Mouse (Mus musculus): ENCODE results near the gene Adap1. TPM values are rescaled to one million over a fixed set of nuclear protein-coding genes. Genes with fewer than 3 reads are reported as not detected.

Adap1 gene
- polyA plus RNA-seq, 1 experiment from 2014 or later, result 38.7 TPM

GRCm38 (mm10) chr5:139270806-139271521 lies 54.5 kb downstream of the Adap1 start:
- WGBS, result 56% methylated on average over 16 of the region's 16 CpGs

GRCm38 (mm10) chr5:139267661-139268060 lies 57.8 kb downstream of the Adap1 start:
- H3K9me3 ChIP-seq, result no peaks in the 10 kb centered on the region
- no peak for ATAC-seq (replicated peaks)
- peaks cover 59% of the 10 kb centered on the region for H3K36me3 ChIP-seq
- WGBS, result 91% methylated on average over 4 of the region's 4 CpGs
- H3K27me3 ChIP-seq, result no peaks in the 10 kb centered on the region
- 0 out of 2 replicates have a peak, but pooled peaks cover 7% of the 10 kb centered on the region for H3K4me1 ChIP-seq
- H3K4me2 ChIP-seq (replicated peaks), result no peak overlapping the region
- no peak overlapping the region for H3K4me3 ChIP-seq
- no peak overlapping the region for H3K27ac ChIP-seq (replicated peaks)
- H3K9ac ChIP-seq (replicated peaks), result no peak overlapping the region

More at GRCm38 (mm10) chr5:139270806-139271521, 54.5 kb downstream of the Adap1 start:
- no peak overlapping the region for H3K9ac ChIP-seq (replicated peaks)
- H3K4me2 ChIP-seq (replicated peaks), result no peak overlapping the region
- no peak overlapping the region for H3K4me3 ChIP-seq
- H3K4me1 ChIP-seq, result 0 out of 2 replicates have a peak, but pooled peaks cover 7% of the 10 kb centered on the region
- ATAC-seq (replicated peaks), result no peak
- peaks cover 26% of the 10 kb centered on the region for H3K36me3 ChIP-seq
- no peaks in the 10 kb centered on the region for H3K27me3 ChIP-seq
- H3K27ac ChIP-seq (replicated peaks), result peak overlapping the region; percentile 31; the same call in 1 of the 2 replicates
- no peaks in the 10 kb centered on the region for H3K9me3 ChIP-seq

GRCm38 (mm10) chr5:139261403-139261802 lies 64.0 kb downstream of the Adap1 start:
- 96% methylated on average over 4 of the region's 4 CpGs for WGBS
- no peaks in the 10 kb centered on the region for H3K4me1 ChIP-seq
- no peaks in the 10 kb centered on the region for H3K27me3 ChIP-seq
- no peak overlapping the region for H3K9ac ChIP-seq (replicated peaks)
- no peak for ATAC-seq (replicated peaks)
- H3K9me3 ChIP-seq, result no peaks in the 10 kb centered on the region
- H3K4me2 ChIP-seq (replicated peaks), result no peak overlapping the region
- H3K4me3 ChIP-seq, result no peak overlapping the region
- no peak overlapping the region for H3K27ac ChIP-seq (replicated peaks)
- peaks cover 48% of the 10 kb centered on the region for H3K36me3 ChIP-seq

DNA sequence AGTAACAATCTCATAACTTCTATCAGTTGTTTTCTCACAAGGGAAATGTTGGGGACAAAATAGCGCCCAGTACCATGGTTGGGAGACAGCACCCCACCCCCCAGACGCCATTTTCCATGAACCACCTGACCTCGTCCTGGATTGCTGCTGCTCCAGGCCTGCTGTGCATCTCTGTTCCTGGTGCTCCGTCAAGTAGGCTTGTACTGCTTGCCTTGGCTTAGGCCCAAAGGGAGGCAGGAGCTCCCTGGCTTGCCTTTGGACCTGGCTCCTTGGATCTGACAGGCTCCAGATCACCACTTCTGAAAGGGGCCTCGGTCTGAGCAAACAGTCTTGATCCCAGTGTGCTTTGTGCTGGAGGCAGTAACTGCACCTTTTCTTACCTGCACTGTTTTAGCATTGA lies 65.6 kb downstream of the Adap1 start:
- 84% methylated on average over 5 of the region's 5 CpGs for WGBS
- Histone ChIP-seq H3K36me3 (peaks cover 33% of the 10 kb centered on the region), H3K9ac (replicated peaks) (no peak overlapping the region), H3K4me1 (peaks cover 7% of the 10 kb centered on the region; the same call in 1 of the 2 replicates), H3K27me3 (no peaks in the 10 kb centered on the region), H3K4me3 (no peak overlapping the region), H3K27ac (replicated peaks) (no peak overlapping the region), H3K4me2 (replicated peaks) (no peak overlapping the region), H3K9me3 (no peaks in the 10 kb centered on the region)
- no peak for ATAC-seq (replicated peaks)

GRCm38 (mm10) chr5:139258371-139259035 lies 66.9 kb downstream of the Adap1 start:
- Histone ChIP-seq H3K27me3 (no peaks in the 10 kb centered on the region), H3K9ac (replicated peaks) (no peak overlapping the region), H3K27ac (replicated peaks) (no peak overlapping the region), H3K9me3 (no peaks in the 10 kb centered on the region), H3K36me3 (peaks cover 19% of the 10 kb centered on the region), H3K4me3 (no peak overlapping the region), H3K4me2 (replicated peaks) (no peak overlapping the region), H3K4me1 (peaks cover 18% of the 10 kb centered on the region)
- ATAC-seq (replicated peaks), result no peak
- WGBS, result 90% methylated on average over 8 of the region's 8 CpGs

DNA sequence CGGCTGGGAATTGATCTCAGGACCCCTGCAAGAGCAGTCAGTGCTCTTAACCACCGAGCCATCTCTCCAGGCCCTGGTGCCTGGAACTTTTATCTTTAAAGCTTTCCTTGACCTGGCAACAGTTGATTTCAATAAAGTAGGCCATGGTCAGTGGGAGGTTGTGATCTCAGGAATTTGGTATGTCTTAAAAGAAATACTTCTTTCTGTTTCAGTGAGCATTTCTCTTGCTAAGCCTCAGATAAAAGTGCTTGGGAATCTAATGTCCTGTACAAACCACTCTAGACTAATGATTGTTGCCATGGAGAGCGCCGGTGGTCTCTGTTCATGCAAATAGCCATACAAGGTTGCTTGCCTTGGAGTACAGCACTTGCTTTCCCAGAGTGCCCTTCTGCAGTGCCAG lies 67.6 kb downstream of the Adap1 start:
- WGBS, result 71% methylated on average over 4 of the region's 4 CpGs
- no peak overlapping the region for H3K27ac ChIP-seq (replicated peaks)

GRCm38 (mm10) chr5:139257265-139257664 lies 68.2 kb downstream of the Adap1 start:
- H3K27ac ChIP-seq (replicated peaks), result no peak overlapping the region
- no peak for ATAC-seq (replicated peaks)
- 100% methylated on average over 1 of the region's 1 CpGs for WGBS

More for the DNA sequence above, 67.6 kb downstream of the Adap1 start:
- ATAC-seq (replicated peaks), result no peak
- Histone ChIP-seq H3K4me2 (replicated peaks) (no peak overlapping the region), H3K9me3 (no peaks in the 10 kb centered on the region), H3K27me3 (no peaks in the 10 kb centered on the region), H3K36me3 (peaks cover 12% of the 10 kb centered on the region), H3K9ac (replicated peaks) (no peak overlapping the region), H3K4me1 (peaks cover 24% of the 10 kb centered on the region), H3K4me3 (no peak overlapping the region)

GRCm38 (mm10) chr5:139256211-139256765 lies 69.1 kb downstream of the Adap1 start:
- Histone ChIP-seq H3K36me3 (0 out of 2 replicates have a peak, but pooled peaks cover 4% of the 10 kb centered on the region), H3K9me3 (no peaks in the 10 kb centered on the region), H3K27me3 (no peaks in the 10 kb centered on the region), H3K4me1 (peaks cover 28% of the 10 kb centered on the region), H3K4me3 (no peak overlapping the region), H3K9ac (replicated peaks) (no peak overlapping the region), H3K27ac (replicated peaks) (no peak overlapping the region), H3K4me2 (replicated peaks) (no peak overlapping the region)
- WGBS, result 97% methylated on average over 3 of the region's 3 CpGs
- no peak for ATAC-seq (replicated peaks)

More at GRCm38 (mm10) chr5:139257265-139257664, 68.2 kb downstream of the Adap1 start:
- H3K9ac ChIP-seq (replicated peaks), result no peak overlapping the region
- H3K4me3 ChIP-seq, result no peak overlapping the region
- no peaks in the 10 kb centered on the region for H3K9me3 ChIP-seq
- H3K27me3 ChIP-seq, result no peaks in the 10 kb centered on the region
- peaks cover 7% of the 10 kb centered on the region; the same call in 1 of the 2 replicates for H3K36me3 ChIP-seq
- H3K4me2 ChIP-seq (replicated peaks), result no peak overlapping the region
- peaks cover 24% of the 10 kb centered on the region for H3K4me1 ChIP-seq

- no peaks in the 10 kb centered on the region for H3K27me3 ChIP-seq
- H3K4me2 ChIP-seq (replicated peaks), result no peak overlapping the region
- H3K36me3 ChIP-seq, result peaks cover under 1% of the 10 kb centered on the region; the same call in 1 of the 2 replicates
- H3K9ac ChIP-seq (replicated peaks), result no peak overlapping the region
- no peak overlapping the region for H3K4me3 ChIP-seq
- WGBS, result 90% methylated on average over 6 of the region's 6 CpGs
- H3K27ac ChIP-seq (replicated peaks), result no peak overlapping the region
- no peaks in the 10 kb centered on the region for H3K9me3 ChIP-seq
- peaks cover 28% of the 10 kb centered on the region for H3K4me1 ChIP-seq
- no peak for ATAC-seq (replicated peaks)
Measured at GRCm38 (mm10) chr5:139255777-139256176, 69.6 kb downstream of the Adap1 start.

DNA sequence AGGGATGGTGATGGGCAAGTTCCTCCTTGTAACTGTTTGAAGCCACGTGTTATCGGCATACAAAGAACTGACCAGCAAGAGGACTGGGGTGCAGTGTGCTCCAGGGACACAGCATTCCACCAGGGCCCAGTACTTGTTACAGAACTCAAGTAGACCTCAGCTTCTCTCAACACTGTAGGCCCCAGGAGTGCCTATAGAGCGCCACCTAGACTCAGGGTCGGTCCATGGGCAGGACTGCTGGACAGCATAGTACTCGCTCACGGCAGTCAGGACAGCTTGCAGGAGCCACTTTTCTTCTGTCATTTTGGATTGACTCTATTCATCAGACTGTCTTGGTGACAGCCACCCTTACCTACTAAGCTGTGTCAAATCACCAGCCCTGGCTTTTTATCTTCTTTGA lies 70.5 kb downstream of the Adap1 start:
- H3K36me3 ChIP-seq, result peaks cover 9% of the 10 kb centered on the region
- ATAC-seq (replicated peaks), result no peak
- no peaks in the 10 kb centered on the region for H3K27me3 ChIP-seq
- peaks cover 28% of the 10 kb centered on the region for H3K4me1 ChIP-seq
- no peak overlapping the region for H3K9ac ChIP-seq (replicated peaks)
- H3K4me3 ChIP-seq, result no peak overlapping the region
- no peak overlapping the region for H3K4me2 ChIP-seq (replicated peaks)
- H3K27ac ChIP-seq (replicated peaks), result no peak overlapping the region
- H3K9me3 ChIP-seq, result no peaks in the 10 kb centered on the region
- WGBS, result 87% methylated on average over 6 of the region's 6 CpGs

DNA sequence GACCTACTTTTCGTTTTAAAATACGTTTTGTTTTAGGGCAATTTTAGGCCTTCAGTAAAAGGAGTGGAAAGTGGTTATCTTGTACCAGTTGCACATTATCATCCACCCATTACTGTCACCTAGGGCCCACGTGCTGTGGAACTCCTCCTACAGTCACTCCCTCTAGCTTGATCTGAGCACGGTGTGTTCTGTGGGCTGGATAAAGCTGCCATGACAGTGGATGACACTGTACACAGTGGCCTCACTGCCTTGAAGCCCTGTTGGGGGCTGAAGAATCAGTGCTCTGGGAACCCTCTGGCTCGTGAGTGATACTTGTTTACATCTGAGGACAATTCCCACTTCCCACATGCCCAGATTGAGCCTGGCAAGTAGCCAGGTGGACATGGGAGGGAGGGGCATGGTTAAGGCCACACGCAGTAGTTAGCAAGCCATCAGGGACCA lies 72.1 kb downstream of the Adap1 start:
- ATAC-seq (replicated peaks), result no peak
- Histone ChIP-seq H3K9me3 (no peaks in the 10 kb centered on the region), H3K4me1 (peaks cover 28% of the 10 kb centered on the region), H3K27ac (replicated peaks) (peak overlapping the region; percentile 97), H3K4me3 (peak overlapping the region; percentile 96), H3K4me2 (replicated peaks) (peak overlapping the region; percentile 91), H3K27me3 (no peaks in the 10 kb centered on the region), H3K9ac (replicated peaks) (peak overlapping the region; percentile 78), H3K36me3 (peaks cover 18% of the 10 kb centered on the region)
- 2% methylated on average over 6 of the region's 6 CpGs for WGBS

DNA sequence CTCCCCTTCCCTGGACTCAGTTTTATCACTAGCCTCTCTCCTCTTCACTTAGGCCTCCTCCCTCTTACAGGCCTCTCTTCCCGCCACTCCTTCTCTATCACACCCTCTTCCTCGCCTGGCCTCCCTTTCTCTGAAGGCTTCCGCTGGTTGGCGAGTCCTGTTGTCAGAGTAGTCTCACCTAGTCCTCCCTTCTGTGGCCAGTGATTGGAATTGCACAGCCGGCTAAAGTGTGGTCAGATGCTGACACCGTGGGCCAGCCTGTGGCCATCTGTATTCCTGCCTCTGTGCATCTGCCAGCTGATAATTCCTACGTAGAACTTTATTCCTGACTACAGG lies 72.5 kb downstream of the Adap1 start:
- Histone ChIP-seq H3K4me2 (replicated peaks) (peak overlapping the region; percentile 91), H3K27ac (replicated peaks) (peak overlapping the region; percentile 97), H3K9ac (replicated peaks) (peak overlapping the region; percentile 78), H3K4me1 (peaks cover 28% of the 10 kb centered on the region), H3K4me3 (peak overlapping the region; percentile 96), H3K27me3 (no peaks in the 10 kb centered on the region), H3K36me3 (peaks cover 23% of the 10 kb centered on the region), H3K9me3 (no peaks in the 10 kb centered on the region)
- ATAC-seq (replicated peaks), result no peak
- 2% methylated on average over 7 of the region's 7 CpGs for WGBS
